Mouse (Mus musculus) gastrocnemius, postnatal 36 days (tissue): ENCODE results near the gene Ubxn4. TPM values are rescaled to one million over a fixed set of nuclear protein-coding genes. Genes with fewer than 3 reads are reported as not detected.
"Not testable (repeated sequence)": the region's sequence is repeated elsewhere in the genome, so short reads cannot be mapped to it uniquely, and the experiment has no call there.

Experiments
- DNase-seq, 2 experiments: peaks; one replicate each; pipeline ENCODE4 v3.0.0; 2022
- intact Hi-C: fragments of 180-260 bp; cut with DNase I; formaldehyde crosslinking; loops from one replicate; pipeline ENCODE4 v1.15.1; 2025
- long read RNA-seq, 2 experiments: library from polyadenylated mRNA; stranded (forward); transcript quantifications; one replicate each; pipeline ENCODE4 v2.0.0; 2021
- total RNA-seq, 2 experiments: library from RNA; stranded (reverse); gene quantifications; 2 replicates each; pipeline ENCODE4 v1.2.3; 2021

Gene Ubxn4
- 10 to 100 TPM; 33.3 to 42.1 TPM for total RNA-seq
- long read RNA-seq, experiment 1, full-length matches to known transcripts: 37 of 48 reads
- long read RNA-seq, experiment 1, partial matches to known transcripts: 9 of 48 reads
- long read RNA-seq, experiment 1, other reads (novel, unspliced or antisense): 2 of 48 reads
- long read RNA-seq, experiment 2, full-length matches to known transcripts: 33 of 48 reads
- long read RNA-seq, experiment 2, partial matches to known transcripts: 2 of 48 reads
- long read RNA-seq, experiment 2, other reads (novel, unspliced or antisense): 13 of 48 reads

- DNase-seq: no peak
- intact Hi-C loops: no loop called here
Measured at GRCm38 (mm10) chr1:128243627-128243995, at the start of gene Ubxn4. Gene Ubxn4, plus strand, starts transcription at chr1:128243964.

GRCm38 (mm10) chr1:128194011-128194410, 49.8 kb upstream of the Ubxn4 start:
- DNase-seq: no peak
- intact Hi-C loops: no loop called here

- no peak for DNase-seq
- intact Hi-C loops: no loop called here
Measured at GRCm38 (mm10) chr1:128197353-128197752, 46.4 kb upstream of the Ubxn4 start.

- intact Hi-C loops: no loop called here
- no peak for DNase-seq
Measured at GRCm38 (mm10) chr1:128213261-128213660, 30.5 kb upstream of the Ubxn4 start.

- no peak for DNase-seq
Measured at GRCm38 (mm10) chr1:128221886-128222285, 21.9 kb upstream of the Ubxn4 start.

GRCm38 (mm10) chr1:128223304-128223703, 20.5 kb upstream of the Ubxn4 start:
- intact Hi-C loops: loop anchor here (10.0 kb wide), 1 partner anchor 399 kb away; no protein-coding TSS in a partner anchor
- no peak for DNase-seq

More at GRCm38 (mm10) chr1:128221886-128222285, 21.9 kb upstream of the Ubxn4 start:
- intact Hi-C loops: loop anchor here (10.0 kb wide), 1 partner anchor 397 kb away; no protein-coding TSS in a partner anchor

- intact Hi-C loops: no loop called here
Measured at GRCm38 (mm10) chr1:128235181-128235580, 8.6 kb upstream of the Ubxn4 start.

GRCm38 (mm10) chr1:128243996-128244726, 397 bp downstream of the Ubxn4 start:
- intact Hi-C loops: no loop called here
- DNase-seq: peak; percentile 89 to 91

More at GRCm38 (mm10) chr1:128235181-128235580, 8.6 kb upstream of the Ubxn4 start:
- no peak for DNase-seq

GRCm38 (mm10) chr1:128244727-128245355, 1.1 kb downstream of the Ubxn4 start:
- peak; percentile 9 to 38 for DNase-seq
- intact Hi-C loops: no loop called here

- DNase-seq, intact Hi-C loops: not testable (repeated sequence)
Measured at GRCm38 (mm10) chr1:128267061-128267460, 23.3 kb downstream of the Ubxn4 start.

- no peak for DNase-seq
- intact Hi-C loops: no loop called here
Measured at GRCm38 (mm10) chr1:128270731-128271130, 27.0 kb downstream of the Ubxn4 start.

- no peak for DNase-seq
- intact Hi-C loops: no loop called here
Measured at GRCm38 (mm10) chr1:128275908-128276307, 32.1 kb downstream of the Ubxn4 start.

- intact Hi-C loops: no loop called here
Measured at GRCm38 (mm10) chr1:128278563-128278962, 34.8 kb downstream of the Ubxn4 start.

GRCm38 (mm10) chr1:128281753-128282152, 38.0 kb downstream of the Ubxn4 start:
- DNase-seq: no peak
- intact Hi-C loops: loop anchor here (10.0 kb wide), 1 partner anchor 553 kb away; no protein-coding TSS in a partner anchor

More at GRCm38 (mm10) chr1:128278563-128278962, 34.8 kb downstream of the Ubxn4 start:
- DNase-seq: no peak

- DNase-seq: no peak
- intact Hi-C loops: loop anchor here (10.0 kb wide), 1 partner anchor 552 kb away; no protein-coding TSS in a partner anchor
Measured at GRCm38 (mm10) chr1:128282924-128283323, 39.2 kb downstream of the Ubxn4 start.

GRCm38 (mm10) chr1:128284157-128284690, 40.5 kb downstream of the Ubxn4 start:
- intact Hi-C loops: loop anchor here (10.0 kb wide), 1 partner anchor 551 kb away; no protein-coding TSS in a partner anchor
- no peak for DNase-seq

GRCm38 (mm10) chr1:128285136-128285535, 41.4 kb downstream of the Ubxn4 start:
- no peak for DNase-seq
- intact Hi-C loops: loop anchor here (10.0 kb wide), 1 partner anchor 550 kb away; no protein-coding TSS in a partner anchor

- intact Hi-C loops: no loop called here
- DNase-seq: no peak
Measured at GRCm38 (mm10) chr1:128290295-128290694, 46.5 kb downstream of the Ubxn4 start.

GRCm38 (mm10) chr1:128293524-128293923, 49.8 kb downstream of the Ubxn4 start:
- no peak for DNase-seq
- intact Hi-C loops: no loop called here

- intact Hi-C loops: no loop called here
- DNase-seq: no peak
Measured at GRCm38 (mm10) chr1:128295296-128295695, 51.5 kb downstream of the Ubxn4 start.
